Mouse (Mus musculus) thymus, postnatal 4 days (tissue): ENCODE measurements around the gene Ak7.

Experiments used
- DNase-seq: peaks from one replicate; pipeline ENCODE4 v3.0.0; 2021

Gene Ak7

GRCm38 (mm10) chr12:105705799-105706487 is at the start of gene Ak7:
TSS of gene Ak7 (plus strand) at chr12:105705976.
- DNase-seq, result peak; percentile 78

GRCm38 (mm10) chr12:105676274-105676673 is 29.5 kb upstream of the Ak7 start:
- DNase-seq, result no peak

GRCm38 (mm10) chr12:105678211-105678610 is 27.6 kb upstream of the Ak7 start:
- no peak for DNase-seq

GRCm38 (mm10) chr12:105678762-105679161 is 27.0 kb upstream of the Ak7 start:
- DNase-seq, result no peak

GRCm38 (mm10) chr12:105683933-105684901 is 21.6 kb upstream of the Ak7 start, which contains the start of gene Gskip:
TSS of gene Gskip (plus strand) at chr12:105684829.
- DNase-seq, result peak; percentile 56

GRCm38 (mm10) chr12:105685001-105685691 is 20.6 kb upstream of the Ak7 start, which contains the start of gene Atg2b:
TSS of gene Atg2b (minus strand) at chr12:105685211.
- peak; percentile 96 for DNase-seq

GRCm38 (mm10) chr12:105686791-105687190 is 19.0 kb upstream of the Ak7 start:
- DNase-seq, result no peak

- DNase-seq, result no peak
These were observed 18.4 kb upstream of the Ak7 start for GRCm38 (mm10) chr12:105687416-105687815.

GRCm38 (mm10) chr12:105688546-105688945 is 17.2 kb upstream of the Ak7 start:
- no peak for DNase-seq

GRCm38 (mm10) chr12:105689435-105689834 is 16.3 kb upstream of the Ak7 start:
- DNase-seq, result peak; percentile 15

- DNase-seq, result no peak
These were observed 11.8 kb upstream of the Ak7 start for GRCm38 (mm10) chr12:105694021-105694420.

GRCm38 (mm10) chr12:105695848-105696247 is 9.9 kb upstream of the Ak7 start:
- DNase-seq, result no peak

GRCm38 (mm10) chr12:105697104-105697780 is 8.5 kb upstream of the Ak7 start:
- DNase-seq, result no peak

GRCm38 (mm10) chr12:105700433-105700832 is 5.3 kb upstream of the Ak7 start:
- no peak for DNase-seq

GRCm38 (mm10) chr12:105718616-105719015 is 12.8 kb downstream of the Ak7 start:
- peak; percentile 79 for DNase-seq

GRCm38 (mm10) chr12:105720196-105720595 is 14.4 kb downstream of the Ak7 start:
- DNase-seq, result no peak

- DNase-seq, result no peak
These were observed 15.8 kb downstream of the Ak7 start for GRCm38 (mm10) chr12:105721452-105722132.

GRCm38 (mm10) chr12:105722657-105723056 is 16.9 kb downstream of the Ak7 start:
- no peak for DNase-seq

GRCm38 (mm10) chr12:105724616-105725015 is 18.8 kb downstream of the Ak7 start:
- no peak for DNase-seq

GRCm38 (mm10) chr12:105725736-105726135 is 20.0 kb downstream of the Ak7 start:
- DNase-seq, result no peak

GRCm38 (mm10) chr12:105727268-105727667 is 21.5 kb downstream of the Ak7 start:
- DNase-seq, result no peak

GRCm38 (mm10) chr12:105727964-105728363 is 22.2 kb downstream of the Ak7 start:
- peak; percentile 47 for DNase-seq
